Mouse (Mus musculus) embryo, embryonic 11.5 days (tissue): ENCODE measurements around the gene Mdc1.

Experiments
- DNase-seq: peaks from one replicate; pipeline ENCODE4 v3.0.0-alpha.2; 2012; ENCODE audit warnings: low read depth, low spot score

Gene Mdc1

GRCm38 (mm10) chr17:35841076-35841950 is at the start of gene Mdc1:
Gene Mdc1, plus strand, starts transcription at chr17:35841515.
- peak; percentile 99 for DNase-seq

GRCm38 (mm10) chr17:35792837-35793236 is 48.5 kb upstream of the Mdc1 start:
- no peak for DNase-seq

- DNase-seq, result no peak
These were observed 46.2 kb upstream of the Mdc1 start for GRCm38 (mm10) chr17:35795099-35795498.

GRCm38 (mm10) chr17:35795656-35796055 is 45.7 kb upstream of the Mdc1 start:
- DNase-seq, result no peak

- DNase-seq, result no peak
These were observed 44.5 kb upstream of the Mdc1 start for GRCm38 (mm10) chr17:35796835-35797234.

- no peak for DNase-seq
These were observed 40.4 kb upstream of the Mdc1 start for GRCm38 (mm10) chr17:35800905-35801304.

GRCm38 (mm10) chr17:35803020-35803419 is 38.3 kb upstream of the Mdc1 start:
- DNase-seq, result no peak

- no peak for DNase-seq
These were observed 37.4 kb upstream of the Mdc1 start for GRCm38 (mm10) chr17:35803858-35804399.

- no peak for DNase-seq
These were observed 33.2 kb upstream of the Mdc1 start for GRCm38 (mm10) chr17:35808073-35808472.

GRCm38 (mm10) chr17:35809395-35809794 is 31.9 kb upstream of the Mdc1 start:
- no peak for DNase-seq

GRCm38 (mm10) chr17:35810900-35811648 is 30.2 kb upstream of the Mdc1 start:
- DNase-seq, result no peak

GRCm38 (mm10) chr17:35812307-35812706 is 29.0 kb upstream of the Mdc1 start:
- DNase-seq, result no peak

- DNase-seq, result no peak
These were observed 28.6 kb upstream of the Mdc1 start for GRCm38 (mm10) chr17:35812736-35813135.

- DNase-seq, result no peak
These were observed 28.1 kb upstream of the Mdc1 start for GRCm38 (mm10) chr17:35813245-35813647.

GRCm38 (mm10) chr17:35813653-35814052 is 27.7 kb upstream of the Mdc1 start:
- DNase-seq, result no peak

- DNase-seq, result no peak
These were observed 26.6 kb upstream of the Mdc1 start for GRCm38 (mm10) chr17:35814678-35815077.

GRCm38 (mm10) chr17:35815836-35816235 is 25.5 kb upstream of the Mdc1 start:
- no peak for DNase-seq

- no peak for DNase-seq
These were observed 24.6 kb upstream of the Mdc1 start for GRCm38 (mm10) chr17:35816686-35817085.

- DNase-seq, result no peak
These were observed 24.1 kb upstream of the Mdc1 start for GRCm38 (mm10) chr17:35817226-35817625.

- no peak for DNase-seq
These were observed 21.2 kb upstream of the Mdc1 start for GRCm38 (mm10) chr17:35820111-35820510.

GRCm38 (mm10) chr17:35821439-35822430 is 19.6 kb upstream of the Mdc1 start, which contains the start of gene Ier3:
Gene Ier3, plus strand, starts transcription at chr17:35821684.
- DNase-seq, result no peak
